Mouse (Mus musculus) retina, embryonic 14.5 days (tissue): Measurements from ENCODE around the gene Dscaml1.

Experiments
- DNase-seq: peaks from one replicate; pipeline ENCODE4 v3.0.0-alpha.2; 2015; ENCODE audit warnings: low spot score

The Dscaml1 gene

GRCm38 (mm10) chr9:45454889-45455610 is 28.6 kb downstream of the Dscaml1 start:
- DNase-seq, result no peak

DNA sequence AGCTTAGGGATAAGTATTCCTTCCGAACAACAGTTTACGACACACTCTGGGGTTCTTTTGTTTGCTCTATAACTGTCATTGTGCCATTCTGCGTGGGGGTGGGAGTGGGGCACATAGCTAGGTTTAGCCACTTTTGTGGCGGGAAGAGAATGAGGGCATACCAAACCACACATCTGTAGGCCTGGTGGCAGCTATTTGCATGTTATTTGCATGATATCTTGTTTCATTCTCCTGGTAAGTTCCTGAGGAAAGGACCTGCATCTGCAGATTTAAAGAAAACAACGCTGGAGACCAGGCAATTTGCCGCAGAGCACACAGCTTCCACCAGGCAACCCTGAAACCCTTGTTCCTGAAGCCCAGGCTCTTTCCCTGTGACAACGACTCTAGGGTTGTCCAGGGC is 30.8 kb downstream of the Dscaml1 start:
- DNase-seq, result no peak

DNA sequence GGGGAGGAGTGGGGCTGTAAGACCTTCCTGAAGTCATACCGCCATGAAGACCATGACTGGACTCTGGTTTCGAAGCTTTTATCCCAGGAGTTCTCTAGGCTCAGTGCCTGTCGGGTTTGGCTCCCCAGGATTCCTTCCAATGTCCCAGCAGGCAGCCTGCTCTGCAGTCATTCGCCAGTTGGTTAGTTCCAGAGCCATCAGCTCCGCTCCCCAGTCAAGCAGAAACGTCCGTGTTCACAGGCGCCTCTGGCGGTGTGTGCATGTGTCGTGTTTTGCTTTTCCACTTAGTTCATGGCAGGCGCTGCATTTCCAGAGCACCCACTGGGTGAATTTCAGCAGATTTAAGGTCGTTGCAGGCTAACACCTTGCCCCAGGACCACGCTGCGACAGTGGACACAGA is 31.9 kb downstream of the Dscaml1 start:
- no peak for DNase-seq

GRCm38 (mm10) chr9:45465396-45466019 is 39.1 kb downstream of the Dscaml1 start:
- DNase-seq, result peak; percentile 33

DNA sequence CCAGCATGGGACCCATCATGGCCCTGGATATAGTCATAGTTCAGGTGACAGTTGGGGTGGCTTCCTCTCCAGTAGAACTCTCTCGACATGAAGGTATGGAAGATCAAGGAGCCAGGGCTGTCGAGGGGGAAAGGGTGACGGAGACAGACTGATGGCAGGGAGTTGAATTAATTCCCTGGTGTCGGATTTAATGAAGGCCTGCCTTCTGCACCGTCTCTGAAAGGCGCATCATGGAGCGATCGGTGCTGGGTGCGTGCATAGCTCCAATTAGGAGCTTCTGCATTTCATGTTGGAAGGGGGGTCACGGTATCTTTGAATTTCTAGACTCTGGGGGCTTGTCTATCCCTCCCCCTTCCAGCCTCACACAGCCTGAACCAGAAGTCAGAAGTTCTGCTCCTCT is 41.8 kb downstream of the Dscaml1 start:
- no peak for DNase-seq

- DNase-seq, result no peak
These were observed 44.5 kb downstream of the Dscaml1 start for GRCm38 (mm10) chr9:45470746-45471471.

GRCm38 (mm10) chr9:45471691-45472090 is 45.3 kb downstream of the Dscaml1 start:
- DNase-seq, result no peak

GRCm38 (mm10) chr9:45474874-45475273 is 48.4 kb downstream of the Dscaml1 start:
- DNase-seq, result no peak

DNA sequence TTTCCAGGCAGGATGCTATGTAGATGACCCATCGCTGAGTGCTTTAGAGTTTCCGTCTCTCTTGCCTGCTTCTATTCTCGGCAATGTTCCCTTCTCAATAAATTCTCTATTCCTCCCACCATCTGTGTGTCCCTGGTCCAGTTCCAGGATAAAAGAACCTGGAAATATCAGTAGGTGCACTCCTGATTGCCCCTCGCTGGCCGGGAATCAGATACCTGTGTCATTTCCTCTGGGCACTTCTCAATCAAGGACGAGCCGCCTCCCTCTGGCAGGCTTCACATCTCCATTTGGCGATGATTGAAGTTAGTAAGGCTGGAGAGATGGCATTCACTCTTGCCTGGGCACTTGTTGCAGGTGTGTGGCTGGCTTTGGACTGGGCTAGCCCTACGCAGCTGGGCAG is 54.5 kb downstream of the Dscaml1 start:
- no peak for DNase-seq

DNA sequence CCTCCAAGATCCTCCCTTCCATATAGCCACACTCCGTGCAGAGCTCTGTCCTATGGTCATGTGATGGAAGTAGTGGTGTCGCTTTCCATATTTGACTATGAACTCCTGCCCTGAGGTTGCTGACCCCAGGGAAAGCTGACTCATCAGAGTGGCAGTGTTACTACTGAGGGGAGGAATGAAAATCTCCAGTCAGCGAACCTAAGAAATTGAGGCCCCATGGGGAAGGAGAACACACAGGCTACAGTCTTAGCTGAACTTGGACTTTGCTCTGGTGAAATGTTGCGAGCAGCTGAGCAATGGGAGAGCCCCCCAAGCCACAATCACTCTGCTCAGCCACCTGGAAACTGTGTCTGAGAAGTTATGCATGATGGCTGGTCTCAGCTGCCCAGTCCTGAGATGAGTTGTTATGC is 60.2 kb downstream of the Dscaml1 start:
- no peak for DNase-seq

GRCm38 (mm10) chr9:45487179-45487801 is 60.9 kb downstream of the Dscaml1 start:
- DNase-seq, result no peak

GRCm38 (mm10) chr9:45490899-45491298 is 64.5 kb downstream of the Dscaml1 start:
- no peak for DNase-seq

GRCm38 (mm10) chr9:45494889-45495288 is 68.5 kb downstream of the Dscaml1 start:
- DNase-seq, result no peak

DNA sequence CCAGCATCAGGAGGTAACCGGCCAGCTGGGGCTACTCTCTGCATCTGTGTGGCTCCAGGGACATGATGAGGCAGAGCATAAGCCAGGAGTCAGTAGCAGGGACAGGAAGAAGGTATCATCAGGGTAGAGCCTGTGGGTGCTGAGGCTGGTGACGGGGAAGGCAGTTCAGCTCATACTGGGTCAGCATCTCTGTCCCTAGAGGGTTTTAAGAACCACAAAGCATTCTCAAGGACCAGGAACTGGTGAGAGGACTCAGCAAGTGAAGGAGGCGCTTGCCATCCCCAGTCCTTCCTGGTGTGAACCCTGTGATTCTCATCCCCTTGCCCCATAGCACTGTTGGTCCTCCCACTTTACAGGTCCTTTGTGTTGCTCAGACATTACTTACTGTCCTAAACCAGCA is 69.9 kb downstream of the Dscaml1 start:
- no peak for DNase-seq

GRCm38 (mm10) chr9:45496944-45497343 is 70.5 kb downstream of the Dscaml1 start:
- DNase-seq, result no peak

DNA sequence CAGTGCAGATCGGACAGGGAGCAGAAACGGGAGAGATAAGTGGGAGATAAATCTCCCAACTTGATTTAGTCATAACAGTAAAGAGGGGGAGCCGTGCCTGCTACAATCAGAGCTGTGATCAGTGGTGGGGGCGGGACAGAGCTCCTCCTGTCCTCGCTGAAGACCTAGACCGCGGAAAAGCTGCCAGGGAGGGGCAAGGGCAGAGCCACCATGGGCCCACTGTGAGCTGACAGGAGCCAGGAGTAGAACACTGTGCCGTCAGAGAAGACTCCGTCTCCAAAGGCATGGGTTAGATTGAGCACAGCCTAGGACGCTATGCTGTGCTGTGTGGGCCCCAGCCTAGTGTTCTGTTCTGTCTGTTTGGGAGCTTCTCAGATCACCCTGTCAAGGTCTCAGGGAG is 72.8 kb downstream of the Dscaml1 start:
- DNase-seq, result no peak

DNA sequence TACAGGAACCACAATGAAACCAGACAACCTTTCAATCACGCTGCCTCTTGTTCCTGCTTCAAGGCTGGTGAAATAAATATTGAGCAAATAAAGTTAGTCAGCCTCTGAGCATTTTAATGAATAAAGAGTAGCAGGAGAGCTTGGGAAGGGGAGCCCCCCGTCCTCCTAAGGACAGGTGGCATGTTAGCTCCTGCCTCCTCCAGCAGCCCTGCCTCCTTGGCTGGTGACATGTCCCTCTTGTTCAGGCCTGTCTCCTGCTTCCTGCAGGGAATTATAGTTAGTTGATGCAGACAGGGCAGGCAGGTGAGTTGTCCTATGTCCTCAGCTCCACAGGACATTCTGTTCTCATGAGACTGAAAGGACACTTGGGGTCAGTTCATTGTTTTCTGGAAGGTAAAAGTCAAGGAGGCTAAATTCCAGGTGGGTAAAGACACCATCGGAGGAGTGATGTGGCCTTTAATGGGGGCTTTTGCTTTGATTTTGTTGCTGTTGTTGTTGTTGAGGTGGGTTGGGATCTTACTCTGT is 73.7 kb downstream of the Dscaml1 start:
- no peak for DNase-seq

DNA sequence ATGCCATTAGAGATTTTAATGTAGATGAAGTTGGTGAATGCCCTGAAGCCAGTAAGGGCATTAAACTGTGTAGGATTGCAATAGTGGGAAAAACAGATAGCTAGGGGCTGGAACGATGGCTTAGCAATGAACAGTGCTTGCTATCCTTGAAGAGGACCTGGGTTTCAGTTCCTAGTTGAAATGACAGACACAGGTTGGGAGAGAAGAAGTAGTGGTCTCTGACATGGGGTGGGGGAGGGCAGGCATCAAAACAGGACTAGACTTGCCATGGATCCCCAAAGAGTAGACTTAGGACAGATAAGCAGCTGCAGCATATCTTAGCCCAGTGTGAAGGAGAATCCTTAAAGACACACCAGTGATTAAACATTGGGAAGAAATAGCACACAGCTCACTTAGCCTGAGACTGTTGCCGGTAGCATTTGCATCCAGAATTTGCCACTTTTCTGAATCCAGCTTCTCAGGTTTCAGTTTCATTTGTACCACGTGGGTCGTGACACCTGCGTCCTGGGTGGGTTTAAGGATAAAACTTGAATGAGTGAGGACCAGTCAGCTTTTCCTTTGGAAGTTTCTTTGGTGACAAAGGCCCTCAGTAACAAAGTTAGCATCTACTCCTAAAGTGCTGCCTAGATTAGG is 75.0 kb downstream of the Dscaml1 start:
- no peak for DNase-seq

DNA sequence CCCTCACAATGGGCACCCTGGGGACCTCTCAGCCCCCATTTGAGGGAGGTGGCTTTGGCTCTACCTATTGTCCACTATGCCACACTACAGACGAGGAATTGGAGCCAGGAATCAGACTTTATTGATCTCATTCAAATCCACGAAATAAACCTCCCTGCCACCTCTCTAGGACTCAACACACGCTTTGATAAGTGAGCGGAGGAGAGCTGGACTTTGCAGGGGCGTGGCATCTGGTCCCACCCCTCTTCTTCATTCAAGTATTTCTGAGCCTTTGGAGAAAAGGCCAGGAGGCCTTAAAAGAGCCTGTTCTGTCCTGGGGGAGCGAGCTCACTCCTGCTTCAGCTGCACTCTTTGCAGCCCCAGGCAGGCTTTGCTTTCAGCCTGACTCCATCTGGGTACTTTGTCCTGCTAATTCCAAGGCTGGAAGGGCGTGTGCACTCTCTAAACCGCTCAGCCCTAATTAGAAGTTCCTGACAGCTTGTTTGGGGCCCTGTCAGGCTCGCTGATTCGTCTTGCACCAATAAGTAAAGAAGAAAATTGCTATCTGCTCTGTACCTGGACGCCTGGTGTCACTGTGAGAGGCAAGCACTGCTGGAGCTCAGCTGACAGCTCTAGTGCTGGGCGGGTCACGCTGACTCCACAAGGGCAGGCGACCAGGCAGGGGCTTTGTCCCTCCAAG is 75.7 kb downstream of the Dscaml1 start:
- DNase-seq, result peak; percentile 63

GRCm38 (mm10) chr9:45504977-45505376 is 78.5 kb downstream of the Dscaml1 start:
- peak; percentile 15 for DNase-seq

DNA sequence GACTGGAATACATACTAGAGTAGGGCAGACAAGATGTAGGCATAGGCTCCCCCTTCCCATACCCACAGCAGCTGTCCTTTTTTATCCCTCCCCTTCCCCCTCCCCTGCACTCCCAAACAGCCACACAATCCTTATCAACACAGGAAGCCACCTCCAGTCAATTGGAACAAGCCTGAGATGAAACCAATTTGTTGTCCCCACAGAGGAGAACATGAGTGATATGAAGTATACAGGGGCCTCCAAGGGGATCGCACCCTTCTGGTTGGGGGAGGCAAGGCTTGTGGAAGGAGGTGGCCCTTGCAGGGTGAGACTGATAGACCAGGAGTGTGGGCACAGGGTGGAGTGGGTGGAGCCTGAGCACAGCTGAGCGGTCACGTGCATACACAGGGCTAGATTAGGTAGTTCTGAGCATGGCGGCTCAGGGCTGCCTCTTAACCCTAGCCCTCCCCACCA is 79.1 kb downstream of the Dscaml1 start:
- peak; percentile 41 for DNase-seq
